Mouse (Mus musculus): ENCODE measurements at regions not wholly inside any gene's neighbourhood (a gene's known extent, or its start where the extent isn't known, plus 50 kb on each side); places are given as distances from the start of the nearest gene placed in this dataset.
"Not testable (repeated sequence)": the region's sequence is repeated elsewhere in the genome, so short reads cannot be mapped to it uniquely, and the experiment has no call there.

DNA sequence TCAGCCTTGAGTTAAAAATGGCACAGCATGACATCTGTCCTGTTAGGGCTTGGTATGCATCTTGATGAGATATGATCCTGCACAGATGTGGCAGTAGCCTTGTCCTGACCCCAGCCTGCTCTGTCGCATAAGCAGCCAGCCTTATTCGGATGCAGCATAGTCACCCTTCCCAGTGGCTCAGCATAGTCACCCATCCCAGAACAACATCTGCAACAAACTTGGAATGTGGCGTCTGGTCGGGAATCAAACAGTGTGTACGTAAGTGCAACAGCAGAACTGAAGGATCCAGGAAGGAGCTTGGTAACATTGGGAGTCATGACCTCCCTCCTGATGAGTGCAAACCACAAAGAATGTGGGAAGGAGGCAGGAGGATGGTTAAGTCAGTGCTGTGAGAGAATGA is 171.7 kb downstream of the Cdca7 start:
- H3K4me3 ChIP-seq (replicated peaks): no peak overlapping the region
- 74% methylated on average over 5 of the region's 5 CpGs for WGBS
- ATAC-seq (ENCODE audit: insufficient number of reproducible peaks, insufficient read depth, low FRiP score, low TSS enrichment, low read depth): peak; percentile 26; the same call in 1 of the 2 replicates
- H3K36me3 ChIP-seq: no peaks in the 10 kb centered on the region
- no peak overlapping the region for H3K27ac ChIP-seq
- no peak overlapping the region for H3K4me2 ChIP-seq
- no peak overlapping the region for H3K9ac ChIP-seq (replicated peaks)
- no peaks in the 10 kb centered on the region for H3K9me3 ChIP-seq
- H3K27me3 ChIP-seq: no peaks in the 10 kb centered on the region
- H3K4me1 ChIP-seq (replicated peaks): peaks cover 2% of the 10 kb centered on the region; the same call in 1 of the 2 replicates

DNA sequence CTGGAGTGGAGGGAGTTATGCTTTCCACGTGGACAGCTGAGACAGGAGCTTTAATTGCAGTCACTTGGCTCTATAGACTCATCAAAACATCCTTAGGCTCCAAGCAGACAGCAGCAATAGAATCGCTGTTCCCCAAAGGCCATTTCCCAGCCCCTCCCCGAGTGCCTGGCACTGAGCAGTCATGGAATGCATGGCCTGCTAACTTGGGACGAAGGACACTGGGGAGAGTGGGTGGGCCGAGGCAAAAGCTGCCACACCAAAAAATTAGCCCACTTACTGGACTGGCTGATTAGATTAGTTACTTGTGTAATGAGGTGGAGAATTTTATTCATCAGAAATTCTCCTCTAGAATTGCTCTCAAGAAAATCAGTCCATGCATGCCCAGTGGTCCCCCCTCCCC is 172.3 kb downstream of the Cdca7 start:
- Histone ChIP-seq H3K9me3 (no peaks in the 10 kb centered on the region), H3K4me1 (replicated peaks) (peaks cover 2% of the 10 kb centered on the region; the same call in 1 of the 2 replicates), H3K27me3 (no peaks in the 10 kb centered on the region), H3K9ac (replicated peaks) (no peak overlapping the region), H3K36me3 (no peaks in the 10 kb centered on the region), H3K27ac (no peak overlapping the region), H3K4me3 (replicated peaks) (no peak overlapping the region), H3K4me2 (no peak overlapping the region)
- WGBS: 60% methylated on average over 5 of the region's 5 CpGs
- no peak for ATAC-seq (ENCODE audit: insufficient number of reproducible peaks, insufficient read depth, low FRiP score, low TSS enrichment, low read depth)

DNA sequence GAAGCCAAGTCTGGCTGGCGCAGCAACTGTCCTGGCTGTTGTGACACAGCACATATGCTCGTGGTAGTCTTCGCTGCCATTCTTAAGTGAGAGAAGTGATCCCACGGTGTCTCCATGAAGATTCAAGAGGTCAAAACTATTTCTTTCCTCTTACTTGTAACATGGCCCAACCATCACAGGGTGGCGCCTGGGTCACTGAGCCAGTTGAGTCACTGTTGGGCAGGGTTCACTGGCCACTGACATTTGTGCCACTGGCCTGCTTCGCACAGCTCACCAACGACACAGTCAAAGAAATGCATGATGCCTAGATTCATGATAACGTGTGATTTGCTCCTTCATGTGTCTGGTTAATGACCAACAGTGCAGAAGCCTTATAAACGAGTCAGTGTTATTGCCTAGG is 179.9 kb downstream of the Cdca7 start:
- 73% methylated on average over 9 of the region's 9 CpGs for WGBS
- H3K4me3 ChIP-seq (replicated peaks): no peak overlapping the region
- H3K27ac ChIP-seq: no peak overlapping the region
- no peaks in the 10 kb centered on the region for H3K4me1 ChIP-seq (replicated peaks)
- H3K36me3 ChIP-seq: no peaks in the 10 kb centered on the region
- H3K9me3 ChIP-seq: no peaks in the 10 kb centered on the region
- ATAC-seq (ENCODE audit: insufficient number of reproducible peaks, insufficient read depth, low FRiP score, low TSS enrichment, low read depth): no peak
- no peak overlapping the region for H3K4me2 ChIP-seq
- no peaks in the 10 kb centered on the region for H3K27me3 ChIP-seq
- H3K9ac ChIP-seq (replicated peaks): no peak overlapping the region

DNA sequence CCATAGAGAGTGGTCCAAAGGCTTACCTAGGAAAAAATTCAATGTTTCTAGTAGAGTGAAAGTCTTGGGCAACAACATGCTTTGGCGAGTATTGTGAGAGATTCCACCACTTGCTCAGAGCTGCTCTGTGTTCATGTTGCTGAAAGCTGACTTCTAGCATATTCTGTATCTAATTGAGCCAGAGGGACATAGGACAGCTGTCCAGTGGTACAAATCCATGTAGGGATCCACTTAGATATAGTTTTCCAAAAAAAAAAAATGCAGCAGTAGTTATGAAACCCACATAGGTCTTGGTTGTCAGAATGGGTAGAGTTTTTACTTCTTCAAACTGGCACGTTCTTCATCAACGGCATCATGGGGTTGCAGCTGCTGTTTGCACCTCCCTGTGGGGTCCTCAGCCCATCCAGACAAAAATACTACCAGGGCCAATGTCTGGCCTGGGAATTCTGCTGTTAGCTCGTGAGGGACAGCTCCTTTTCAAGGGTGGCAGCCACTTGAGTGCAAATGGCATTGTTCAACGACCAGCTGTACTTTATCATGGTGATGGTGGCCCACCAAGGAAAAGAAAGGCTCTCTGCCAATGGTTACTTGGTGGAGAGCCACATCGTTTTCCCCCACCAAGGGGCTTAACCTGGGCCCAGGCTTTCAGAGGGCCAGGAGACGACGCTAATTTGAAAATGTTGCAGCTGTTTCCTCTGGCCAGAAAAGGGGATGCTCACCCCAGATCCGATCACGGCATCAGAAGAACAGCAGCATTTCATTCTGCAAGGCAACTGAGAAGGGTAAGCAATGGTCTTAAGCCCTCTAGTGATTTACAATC is 181.4 kb downstream of the Cdca7 start:
- Histone ChIP-seq H3K27me3 (no peaks in the 10 kb centered on the region), H3K36me3 (no peaks in the 10 kb centered on the region), H3K9ac (replicated peaks) (no peak overlapping the region), H3K4me1 (replicated peaks) (no peaks in the 10 kb centered on the region), H3K4me3 (replicated peaks) (no peak overlapping the region), H3K4me2 (no peak overlapping the region), H3K9me3 (no peaks in the 10 kb centered on the region), H3K27ac (no peak overlapping the region)
- ATAC-seq (ENCODE audit: insufficient number of reproducible peaks, insufficient read depth, low FRiP score, low TSS enrichment, low read depth): no peak
- 70% methylated on average over 10 of the region's 10 CpGs for WGBS

DNA sequence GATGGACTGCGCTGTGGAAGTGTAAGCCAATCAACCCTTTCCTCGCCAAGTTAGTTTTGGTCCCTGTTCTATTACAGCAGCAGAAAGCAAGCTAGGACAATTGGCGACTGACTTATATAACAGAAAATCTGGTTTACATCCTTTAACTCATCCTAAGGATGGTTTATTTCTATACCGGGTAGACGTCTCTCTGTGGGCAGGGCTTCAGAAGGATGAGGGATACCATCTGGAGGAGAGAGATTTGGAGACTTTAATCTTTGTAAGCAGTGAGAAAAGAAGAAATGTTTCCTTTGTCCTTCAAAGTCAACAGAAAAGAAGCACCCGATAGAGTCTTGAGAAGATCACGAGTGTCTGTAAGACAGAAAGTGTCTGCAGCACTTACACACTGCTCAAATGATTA is 186.4 kb downstream of the Cdca7 start:
- Histone ChIP-seq H3K27ac (no peak overlapping the region), H3K27me3 (no peaks in the 10 kb centered on the region), H3K4me2 (no peak overlapping the region), H3K9me3 (no peaks in the 10 kb centered on the region), H3K4me1 (replicated peaks) (no peaks in the 10 kb centered on the region), H3K36me3 (no peaks in the 10 kb centered on the region), H3K9ac (replicated peaks) (no peak overlapping the region), H3K4me3 (replicated peaks) (no peak overlapping the region)
- ATAC-seq (ENCODE audit: insufficient number of reproducible peaks, insufficient read depth, low FRiP score, low TSS enrichment, low read depth): no peak
- whole genome bisulfite sequencing: 89% methylated on average over 7 of the region's 7 CpGs

DNA sequence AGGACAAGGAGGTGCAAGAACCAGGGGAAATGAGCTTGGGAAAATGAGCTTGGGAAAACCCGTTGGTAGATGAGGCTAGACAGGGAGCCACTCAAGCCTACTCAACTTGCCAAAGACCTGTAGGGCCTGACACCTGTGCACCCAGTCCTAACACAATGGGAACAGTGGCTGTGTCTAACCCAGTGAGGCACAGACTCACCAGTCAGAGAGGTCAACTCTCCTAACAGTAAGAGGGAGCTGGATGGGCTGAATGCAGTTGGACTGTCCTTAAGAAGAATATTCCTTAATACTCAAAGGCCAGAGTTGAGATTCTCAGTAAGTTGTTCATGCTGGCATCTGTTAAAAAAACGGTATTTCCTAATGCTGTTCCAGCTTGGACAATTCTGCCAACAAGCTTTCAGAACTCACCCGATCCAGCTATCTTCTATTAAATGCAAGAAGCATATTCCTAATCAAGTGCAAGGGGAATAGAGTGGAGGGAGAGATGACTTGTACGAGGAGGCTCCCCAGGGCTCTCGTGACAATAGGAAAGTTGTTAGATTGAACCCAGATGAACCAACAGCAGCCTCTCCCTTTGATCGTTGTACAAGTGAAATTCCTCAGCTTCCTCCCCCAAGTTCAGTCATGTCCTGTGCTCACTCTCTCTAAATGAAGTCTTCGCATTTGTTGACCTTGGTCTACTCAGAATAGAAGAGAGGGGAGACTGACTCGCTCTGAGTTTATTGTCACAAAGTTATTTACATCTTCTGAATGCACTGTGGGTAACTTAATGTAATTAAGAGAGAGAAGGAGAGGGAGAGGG is 187.2 kb downstream of the Cdca7 start:
- H3K4me1 ChIP-seq (replicated peaks): no peaks in the 10 kb centered on the region
- H3K4me3 ChIP-seq (replicated peaks): no peak overlapping the region
- H3K9me3 ChIP-seq: no peaks in the 10 kb centered on the region
- 66% methylated on average over 8 of the region's 8 CpGs for WGBS
- no peak overlapping the region for H3K4me2 ChIP-seq
- no peaks in the 10 kb centered on the region for H3K36me3 ChIP-seq
- H3K27me3 ChIP-seq: no peaks in the 10 kb centered on the region
- H3K9ac ChIP-seq (replicated peaks): no peak overlapping the region
- H3K27ac ChIP-seq: no peak overlapping the region
- no peak for ATAC-seq (ENCODE audit: insufficient number of reproducible peaks, insufficient read depth, low FRiP score, low TSS enrichment, low read depth)

DNA sequence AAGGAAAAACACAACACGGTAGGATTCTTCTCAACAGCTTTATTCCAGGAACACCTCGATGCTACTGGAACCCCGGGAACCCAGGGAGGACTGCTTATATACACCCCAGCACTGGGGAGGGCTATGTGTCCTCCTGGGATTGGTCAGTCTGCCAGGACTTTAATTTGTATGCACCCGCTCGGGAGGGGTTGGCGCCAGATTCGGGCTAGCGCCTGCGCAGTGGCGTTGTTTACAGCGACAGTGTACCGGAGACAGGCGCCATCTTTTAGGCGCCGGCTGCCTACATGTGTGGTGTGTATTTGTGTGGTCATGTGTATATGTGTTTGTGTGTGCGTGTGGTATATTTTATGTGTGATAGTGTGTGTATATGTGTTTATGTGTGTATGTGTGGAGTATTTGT is 191.4 kb downstream of the Cdca7 start:
- H3K4me1 ChIP-seq (replicated peaks); ATAC-seq (ENCODE audit: insufficient number of reproducible peaks, insufficient read depth, low FRiP score, low TSS enrichment, low read depth); H3K9ac ChIP-seq (replicated peaks); H3K4me3 ChIP-seq (replicated peaks); H3K4me2 ChIP-seq; H3K27me3 ChIP-seq; H3K36me3 ChIP-seq; H3K9me3 ChIP-seq; H3K27ac ChIP-seq: not testable (repeated sequence)
- WGBS: 96% methylated on average over 16 of the region's 16 CpGs

DNA sequence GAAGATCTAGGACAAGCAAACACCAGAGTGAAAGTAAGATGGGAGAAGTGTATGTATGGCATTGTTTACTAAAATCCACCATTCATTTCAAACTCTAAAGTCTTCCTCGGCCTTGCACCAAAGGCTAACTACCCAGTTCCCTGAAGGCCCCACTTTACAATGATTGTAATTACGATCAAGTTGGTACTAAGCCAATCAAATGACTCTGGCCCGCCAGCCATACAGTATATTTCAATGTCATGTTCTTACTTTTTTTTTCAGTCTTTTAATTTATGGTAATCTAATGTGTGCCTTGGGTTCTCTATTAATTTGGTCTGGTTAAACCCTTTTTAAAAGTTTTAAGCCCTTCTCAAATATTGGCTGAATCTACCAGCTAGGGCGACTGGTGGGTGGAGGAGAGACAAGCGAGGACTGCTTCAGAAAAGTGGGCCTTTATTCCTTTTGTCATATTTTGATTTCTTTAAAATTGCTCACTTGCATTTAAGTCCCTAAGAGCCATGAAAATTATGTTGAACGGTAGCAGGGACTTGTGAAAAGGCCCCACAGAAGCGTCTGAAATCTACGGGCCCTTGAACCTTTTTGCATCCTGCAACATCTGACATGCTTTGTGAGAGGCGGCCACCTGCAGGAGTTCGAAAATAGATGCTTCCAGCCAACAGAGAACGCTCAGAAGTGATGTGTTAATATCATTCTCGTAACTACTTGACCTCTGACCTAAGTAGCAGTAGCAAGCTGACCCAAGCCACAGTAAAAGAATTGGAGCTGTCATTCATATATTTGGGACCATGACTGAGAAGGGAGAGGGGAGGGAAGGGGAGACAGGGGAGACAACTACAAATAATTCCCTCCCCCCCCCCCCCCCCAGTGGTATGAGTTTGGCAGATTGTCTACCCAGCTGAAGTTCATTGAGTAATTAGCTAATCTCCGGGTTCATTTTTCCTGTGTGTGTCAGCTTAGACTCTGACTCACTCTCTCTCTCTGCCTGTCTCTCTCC is 197.2 kb downstream of the Cdca7 start:
- H3K4me2 ChIP-seq: no peak overlapping the region
- no peaks in the 10 kb centered on the region for H3K27me3 ChIP-seq
- WGBS: 53% methylated on average over 13 of the region's 13 CpGs
- no peak for ATAC-seq (ENCODE audit: insufficient number of reproducible peaks, insufficient read depth, low FRiP score, low TSS enrichment, low read depth)
- no peaks in the 10 kb centered on the region for H3K36me3 ChIP-seq
- no peak overlapping the region for H3K9ac ChIP-seq (replicated peaks)
- no peaks in the 10 kb centered on the region for H3K9me3 ChIP-seq
- no peak overlapping the region for H3K27ac ChIP-seq
- H3K4me1 ChIP-seq (replicated peaks): peaks cover 14% of the 10 kb centered on the region
- no peak overlapping the region for H3K4me3 ChIP-seq (replicated peaks)

DNA sequence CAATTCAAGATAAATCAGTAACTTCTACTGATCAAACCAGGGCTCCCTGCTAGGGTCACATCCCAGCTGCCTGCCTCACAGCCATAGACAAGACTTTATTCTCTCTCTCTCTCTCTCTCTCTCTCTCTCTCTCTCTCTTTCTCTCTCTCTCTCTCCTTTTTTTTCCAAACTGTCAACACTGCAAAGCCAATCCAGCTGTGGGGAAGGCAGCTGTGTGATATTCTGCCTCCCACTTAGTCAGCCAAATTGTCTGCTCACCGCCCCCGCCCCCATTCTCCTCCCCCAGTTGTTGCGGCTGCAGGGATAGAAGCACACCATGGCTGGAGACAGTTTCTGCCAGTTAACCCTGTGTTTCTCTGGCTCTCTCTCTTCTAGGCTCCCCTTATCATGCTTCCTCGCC is 198.3 kb downstream of the Cdca7 start:
- 13% methylated on average over 4 of the region's 4 CpGs for WGBS
- Histone ChIP-seq H3K27ac (no peak overlapping the region), H3K9me3 (no peaks in the 10 kb centered on the region), H3K27me3 (no peaks in the 10 kb centered on the region), H3K9ac (replicated peaks) (no peak overlapping the region), H3K4me2 (0 out of 2 replicates have a peak overlapping the region, but pooled peaks have one; percentile 1), H3K36me3 (no peaks in the 10 kb centered on the region), H3K4me1 (replicated peaks) (peaks cover 14% of the 10 kb centered on the region), H3K4me3 (replicated peaks) (no peak overlapping the region)
- ATAC-seq (ENCODE audit: insufficient number of reproducible peaks, insufficient read depth, low FRiP score, low TSS enrichment, low read depth): no peak

DNA sequence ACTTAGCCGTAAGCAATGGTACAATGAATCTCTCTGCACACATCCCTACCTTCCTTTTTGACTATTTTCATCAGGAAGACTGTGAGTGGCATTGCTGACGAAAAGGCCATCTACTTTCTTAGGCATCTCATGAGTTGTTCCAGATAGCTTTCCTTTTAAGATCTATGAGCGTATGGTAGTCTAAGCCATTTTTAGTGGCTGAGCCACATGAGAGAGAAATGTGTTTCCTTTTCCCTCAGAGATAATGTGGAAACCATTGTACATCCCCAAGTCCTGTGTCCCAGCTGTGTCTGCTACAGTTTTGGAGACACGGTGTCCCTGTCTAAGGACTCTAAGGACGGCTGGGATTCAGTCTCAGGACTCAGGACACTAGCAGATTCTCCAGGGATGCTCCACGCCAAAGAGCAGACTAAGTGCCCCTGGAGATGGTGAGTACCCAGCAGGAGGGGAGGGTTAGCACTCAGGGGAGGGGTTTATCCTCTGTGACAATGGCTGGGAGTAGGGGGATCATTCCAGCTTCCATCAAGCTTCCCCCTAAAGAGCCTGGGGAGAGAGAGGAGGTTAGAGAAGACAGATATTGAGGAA is 199.0 kb downstream of the Cdca7 start:
- no peaks in the 10 kb centered on the region for H3K9me3 ChIP-seq
- H3K27ac ChIP-seq: no peak overlapping the region
- ATAC-seq (ENCODE audit: insufficient number of reproducible peaks, insufficient read depth, low FRiP score, low TSS enrichment, low read depth): no peak

More for the DNA sequence above, 199.0 kb downstream of the Cdca7 start:
- WGBS: 64% methylated on average over 6 of the region's 6 CpGs
- Histone ChIP-seq H3K27me3 (no peaks in the 10 kb centered on the region), H3K9ac (replicated peaks) (no peak overlapping the region), H3K36me3 (no peaks in the 10 kb centered on the region), H3K4me2 (no peak overlapping the region), H3K4me3 (replicated peaks) (no peak overlapping the region), H3K4me1 (replicated peaks) (peaks cover 14% of the 10 kb centered on the region)
